Mouse (Mus musculus): Measurements from ENCODE around the gene Elavl2. TPM values are rescaled to one million over a fixed set of nuclear protein-coding genes. Genes with fewer than 3 reads are reported as not detected.

Elavl2 gene
- 0.82 and 0.96 TPM in 2 replicates for polyA plus RNA-seq (2015; fragmentation: Nextera tagmentation; extraction: Ambion mirVana)

GRCm38 (mm10) chr4:91400423-91400822, at the start of gene Elavl2:
TSS of gene Elavl2 (minus strand) at chr4:91400785.

Small RNAs within 50 kb of the gene (microRNA-seq; reads per million reads assigned to microRNA genes)
- gene Mir6402: not detected

Data from urinary bladder, postnatal 0 days (tissue).